Mouse (Mus musculus) monocyte, adult 2 months (primary cell): Measurements from ENCODE around the gene Oxa1l.
A peak's percentile ranks its signal among the peaks of the same experiment; 100 is the strongest.

Source experiments
- DNase-seq, 2 experiments: peaks; one replicate each; pipeline ENCODE4 v3.0.0; 2022; ENCODE audit warnings: low spot score in 2 of 2, low read depth in 1 of 2

Gene Oxa1l

DNA sequence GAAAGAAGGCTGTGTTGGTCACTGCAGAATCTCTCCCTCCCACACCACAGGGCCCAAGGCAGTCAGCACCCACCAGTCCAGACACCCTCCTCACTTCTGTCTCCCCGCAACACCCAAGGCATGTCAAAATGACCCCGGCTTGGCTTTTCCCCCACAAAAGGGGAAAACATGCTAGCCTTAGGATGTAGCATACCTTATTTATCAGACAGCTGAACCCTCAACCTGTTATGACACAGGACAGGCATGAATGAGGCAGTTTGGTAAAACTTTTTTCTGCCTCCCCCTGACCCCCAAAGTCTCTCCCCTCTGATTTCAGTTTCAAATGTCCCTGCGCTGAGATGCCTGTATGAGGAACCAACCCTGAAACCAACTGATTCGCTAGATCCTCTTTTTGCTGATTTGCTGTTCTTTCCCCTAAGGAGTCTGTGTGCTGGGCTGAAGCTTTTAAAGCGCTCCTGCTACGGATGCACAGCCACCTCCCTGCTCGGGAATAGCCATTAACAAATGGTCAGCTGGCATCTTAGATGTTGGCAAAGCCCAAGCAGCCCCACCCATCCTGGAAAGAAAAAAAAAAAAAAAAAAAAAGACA lies 48.5 kb downstream of the Oxa1l start:
- peak in 1 of 2 experiments; percentile 46 for DNase-seq

GRCm38 (mm10) chr14:54409980-54410810 lies 49.6 kb downstream of the Oxa1l start:
- DNase-seq, result peak; percentile 25 to 45

GRCm38 (mm10) chr14:54412000-54412576 lies 51.5 kb downstream of the Oxa1l start:
- no peak for DNase-seq

- no peak for DNase-seq
Measured at GRCm38 (mm10) chr14:54412629-54413170, 52.1 kb downstream of the Oxa1l start.

GRCm38 (mm10) chr14:54413877-54414700 lies 53.5 kb downstream of the Oxa1l start:
- no peak for DNase-seq

- no peak for DNase-seq
Measured at GRCm38 (mm10) chr14:54415241-54416020, 54.8 kb downstream of the Oxa1l start.

DNA sequence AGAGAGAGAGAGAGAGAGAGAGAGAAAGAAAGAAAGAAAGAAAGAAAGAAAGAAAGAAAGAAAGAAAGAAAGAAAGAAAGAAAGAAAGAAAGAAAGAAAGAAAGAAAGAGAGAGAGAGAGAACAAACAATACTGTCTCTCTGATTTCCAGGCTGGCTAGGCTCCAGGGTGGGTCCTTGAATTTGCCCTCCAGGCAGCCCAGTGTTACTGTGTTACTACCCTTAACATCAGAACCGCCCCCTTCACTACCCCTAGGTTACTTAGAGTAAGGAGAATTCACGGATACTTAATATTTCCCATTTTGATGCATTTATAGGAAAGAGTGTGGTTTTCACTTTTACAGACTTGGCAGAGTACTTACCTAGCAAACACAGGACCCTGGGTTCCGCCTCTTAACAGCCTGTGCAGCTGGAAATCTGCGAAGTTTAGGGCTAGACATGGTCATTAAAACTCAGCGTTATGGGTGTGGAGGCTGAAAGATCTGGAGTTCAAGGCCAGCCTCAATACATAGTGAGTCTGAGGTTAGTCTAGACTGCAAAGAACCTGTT lies 55.7 kb downstream of the Oxa1l start:
- DNase-seq, result no peak

DNA sequence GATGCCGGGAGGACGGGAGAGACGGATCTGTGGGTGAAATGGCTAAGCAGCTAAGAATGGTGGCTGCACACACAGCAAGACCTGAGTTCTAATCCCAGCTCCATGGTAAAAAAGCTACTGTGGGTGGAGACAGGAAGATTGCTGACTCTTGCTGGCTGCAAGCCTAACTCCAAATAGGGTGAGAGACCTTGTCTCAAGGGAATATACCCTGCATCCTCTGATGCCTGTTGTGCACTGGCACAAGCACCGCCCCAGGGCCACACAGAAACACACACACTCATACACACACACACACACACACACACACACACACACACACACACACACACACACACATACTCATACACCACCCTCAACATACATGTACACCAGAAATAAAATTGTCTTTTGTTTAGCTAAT lies 56.2 kb downstream of the Oxa1l start:
- DNase-seq, result no peak

DNA sequence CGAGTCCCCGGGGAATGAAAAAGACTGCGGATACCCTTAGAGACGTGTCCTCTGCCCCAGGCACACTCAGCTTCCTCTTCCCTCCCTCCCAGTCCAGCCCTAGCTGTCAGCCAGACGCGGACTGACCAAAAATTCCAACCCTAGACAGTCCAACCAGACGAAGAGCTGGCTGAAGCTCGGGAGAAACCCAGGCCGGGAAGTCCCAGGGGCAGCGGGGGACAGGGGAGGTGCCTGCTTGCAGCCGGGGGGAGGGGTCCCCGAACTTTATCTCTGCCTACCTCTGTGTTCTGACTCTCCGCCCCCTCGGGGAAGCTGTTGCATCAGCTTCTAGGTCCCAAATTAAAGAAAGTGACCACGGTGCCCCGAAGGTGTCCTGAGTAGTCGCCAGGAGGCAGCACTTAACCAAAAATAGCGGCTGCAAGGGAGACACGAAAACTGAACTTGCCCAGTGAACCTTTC lies 57.0 kb downstream of the Oxa1l start, which contains the start of gene Slc7a7:
Gene Slc7a7 (minus strand): TSS at position 158 of the 459 bp plus-strand sequence.
- no peak for DNase-seq
